Mouse (Mus musculus): ENCODE measurements around the gene Agfg2.
"Not testable (repeated sequence)": the region's sequence is repeated elsewhere in the genome, so short reads cannot be mapped to it uniquely, and the experiment has no call there.

Agfg2 gene

DNA sequence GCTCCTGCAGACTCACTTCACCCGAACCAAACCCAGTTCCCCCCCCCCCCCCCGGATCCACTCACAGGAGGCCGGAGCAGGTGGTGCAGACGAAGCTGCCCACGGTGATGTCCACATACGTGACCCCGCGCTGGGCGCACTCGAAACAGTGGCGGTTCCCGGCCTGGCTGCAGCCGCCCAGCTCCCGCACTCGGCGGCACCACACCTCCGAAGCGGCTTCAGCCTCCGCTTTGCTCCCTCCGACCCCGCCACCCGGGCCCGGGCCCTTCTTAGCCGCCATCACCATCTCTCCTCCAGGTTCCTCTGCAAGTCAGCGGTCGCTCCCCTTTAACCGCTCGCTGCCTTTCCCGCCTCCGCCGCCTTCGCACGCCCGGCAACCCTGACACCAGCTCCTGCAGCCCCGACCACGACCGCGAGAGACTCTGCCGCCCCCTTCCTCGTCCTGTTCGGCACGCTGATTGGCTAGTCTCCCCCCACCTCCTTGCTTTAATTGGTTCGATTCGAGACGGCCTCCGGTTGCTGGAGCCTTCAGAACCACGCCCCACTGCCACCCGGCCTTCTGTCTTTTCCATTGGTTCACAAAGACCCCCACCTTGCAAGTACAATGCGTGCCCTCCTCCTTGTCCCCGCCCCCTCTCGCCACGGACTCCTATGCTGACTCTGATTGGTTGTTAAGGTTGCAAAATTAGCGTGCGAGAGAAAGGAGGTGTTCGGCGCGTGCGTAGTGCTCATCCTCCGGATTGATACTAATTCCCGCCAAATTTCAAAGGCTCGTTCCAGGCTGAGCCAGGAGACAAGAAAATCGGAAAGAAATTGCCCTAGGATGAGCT lies at the start of gene Agfg2:
Agfg2 (minus strand) TSS at position 433 of the 830 bp plus-strand sequence.
- DNase-seq (ENCODE audit: low read depth), result peak; percentile 100

DNA sequence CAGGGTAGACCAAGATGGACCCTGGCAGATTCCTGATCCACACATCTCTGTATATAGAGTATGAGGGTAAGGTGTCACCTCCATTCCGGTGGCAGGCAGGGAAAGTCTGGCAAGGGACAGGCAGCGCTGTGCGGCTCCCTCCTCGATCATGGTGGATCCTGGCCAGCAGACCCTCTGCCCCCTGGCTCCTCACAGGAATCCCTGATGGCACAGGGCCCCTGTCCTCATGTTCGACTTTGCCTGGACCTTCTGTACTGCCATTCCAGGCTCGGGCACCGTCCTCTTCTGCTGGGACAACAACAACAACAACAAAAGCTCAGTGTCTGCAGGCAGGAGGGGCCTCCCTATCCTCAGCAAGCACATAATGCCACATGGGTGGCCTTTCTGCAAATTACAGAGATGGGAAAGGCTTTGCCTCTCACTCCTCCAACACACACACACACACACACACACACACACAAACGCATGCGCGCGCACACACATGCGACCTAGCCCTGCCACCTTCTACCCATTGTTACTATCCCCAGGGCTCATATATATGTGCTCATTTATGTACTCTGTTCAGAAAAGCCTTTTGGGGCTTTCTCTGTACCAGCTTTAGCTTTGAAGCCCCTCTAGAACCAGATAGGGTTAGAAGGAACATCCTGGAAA lies 49.2 kb upstream of the Agfg2 start:
- no peak for DNase-seq (ENCODE audit: low read depth)

DNA sequence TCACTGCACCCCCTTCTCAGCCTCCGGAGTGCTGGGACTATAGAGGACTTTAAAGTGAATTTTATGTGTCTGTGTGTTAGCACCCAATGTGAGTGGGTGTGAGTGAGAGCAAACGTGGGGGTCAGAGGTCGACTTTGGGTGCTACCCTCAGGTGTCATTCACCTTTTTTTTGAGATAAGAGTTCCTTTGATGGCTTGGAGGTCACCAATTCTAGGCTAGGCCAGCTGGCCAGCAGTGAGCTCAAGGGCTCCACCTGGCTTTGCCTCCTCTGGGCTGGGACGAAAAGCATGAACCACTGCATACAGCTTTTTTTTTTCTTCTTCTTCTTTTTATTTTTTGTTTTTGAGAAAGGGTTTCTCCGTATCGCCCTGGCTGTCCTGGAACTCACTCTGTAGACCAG lies 42.2 kb upstream of the Agfg2 start:
- no peak for DNase-seq (ENCODE audit: low read depth)

DNA sequence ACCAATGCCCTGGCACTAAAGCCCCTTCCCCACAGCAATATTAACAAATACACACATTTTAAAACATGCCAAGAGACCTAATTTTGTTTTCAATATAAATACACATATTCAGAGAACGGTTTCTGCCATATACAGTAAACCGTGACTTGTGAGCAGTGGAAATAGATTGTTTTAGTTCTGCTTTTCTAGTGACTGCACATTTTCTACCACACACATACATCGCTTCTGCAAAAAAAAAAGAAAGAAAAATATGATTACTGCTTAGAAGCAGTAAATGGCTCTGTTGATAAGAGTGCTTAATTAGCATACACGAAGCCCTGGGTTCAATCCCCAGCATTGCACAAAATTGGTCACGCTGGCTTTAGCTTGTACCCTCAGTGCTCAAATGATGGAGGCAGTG lies 39.3 kb upstream of the Agfg2 start:
- no peak for DNase-seq (ENCODE audit: low read depth)

DNA sequence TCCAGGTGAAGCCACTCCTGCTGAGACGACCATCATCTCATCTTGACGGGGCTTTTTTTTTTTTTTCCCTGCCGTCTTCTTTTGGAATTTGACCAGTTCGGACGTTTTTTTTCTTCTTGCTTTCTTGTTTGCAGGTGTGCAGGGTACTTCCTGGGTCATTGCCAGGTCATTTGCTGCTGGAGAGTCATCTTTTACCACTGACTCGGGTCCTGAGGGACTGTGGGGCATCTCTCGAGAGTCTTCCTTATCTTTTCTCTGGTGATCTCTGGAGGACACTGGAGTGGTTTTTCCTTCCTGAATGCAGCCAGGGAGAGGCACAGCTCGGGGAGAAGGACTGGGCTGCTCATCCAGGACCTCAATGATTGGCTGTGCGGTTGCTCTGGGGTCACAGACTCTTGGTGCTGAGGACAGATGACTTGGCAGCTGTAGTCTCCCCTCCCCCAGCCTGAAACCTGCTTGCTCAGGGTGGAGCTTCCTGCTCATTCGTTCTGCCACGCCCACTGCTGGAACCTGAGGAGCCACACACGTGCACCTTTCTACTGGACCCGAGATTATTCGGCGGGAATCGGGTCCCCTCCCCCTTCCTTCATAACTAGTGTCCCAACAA lies 36.1 kb upstream of the Agfg2 start:
- DNase-seq (ENCODE audit: low read depth), result not testable (repeated sequence)

DNA sequence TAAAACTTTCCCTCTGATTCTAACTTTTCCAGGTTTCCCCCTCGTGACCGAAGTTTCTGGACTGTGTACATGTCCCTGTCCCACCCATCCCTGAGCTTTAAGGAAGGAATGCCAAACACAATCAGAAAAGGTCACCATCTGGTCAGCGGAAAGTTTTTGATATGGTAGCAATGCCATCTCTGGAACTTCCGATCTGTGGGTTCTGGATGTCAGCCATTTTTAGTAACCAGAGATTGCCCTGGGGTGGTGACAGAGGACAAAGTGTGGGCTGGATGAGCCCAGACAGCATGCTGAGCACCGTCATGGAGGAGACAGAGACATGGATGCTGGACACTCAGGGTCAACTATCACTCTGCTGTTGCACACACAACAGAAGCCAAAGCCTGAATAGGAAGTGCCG lies 34.6 kb upstream of the Agfg2 start:
- no peak for DNase-seq (ENCODE audit: low read depth)

DNA sequence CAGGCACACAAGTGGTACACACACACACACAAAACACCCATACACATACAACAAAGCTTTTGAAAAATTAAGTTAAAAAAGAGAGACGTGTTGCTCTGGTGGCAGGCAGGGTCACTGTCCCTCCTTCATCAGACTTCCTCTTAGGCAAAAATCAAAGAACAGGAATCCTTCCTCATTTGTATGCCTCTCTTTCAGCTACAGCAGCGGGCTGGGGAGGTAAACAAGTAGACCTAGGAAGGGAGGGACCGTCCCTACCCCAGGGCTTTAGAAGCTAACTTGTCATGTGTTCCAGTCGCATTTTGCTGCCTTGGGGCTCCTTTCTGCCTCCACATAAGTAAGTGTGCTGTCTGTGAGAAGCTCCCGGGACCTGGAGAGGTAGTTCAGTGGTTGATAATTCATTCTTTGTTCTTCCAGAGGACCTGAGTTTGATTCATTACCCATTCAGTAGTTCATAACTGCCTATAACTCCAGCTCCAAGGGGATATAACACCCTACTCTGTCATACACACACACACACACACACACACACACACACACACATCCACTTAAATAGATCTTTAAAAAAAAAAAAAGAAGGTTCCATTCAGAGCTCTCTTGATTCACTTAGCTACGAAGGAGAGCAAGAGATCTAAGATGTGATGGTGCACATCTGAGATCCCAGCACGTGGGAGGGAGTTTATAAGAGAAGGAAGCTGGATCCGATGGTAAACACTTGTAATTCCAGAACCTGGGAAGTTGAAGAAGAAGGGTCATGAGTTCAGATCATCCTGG lies 33.7 kb upstream of the Agfg2 start:
- DNase-seq (ENCODE audit: low read depth), result no peak

DNA sequence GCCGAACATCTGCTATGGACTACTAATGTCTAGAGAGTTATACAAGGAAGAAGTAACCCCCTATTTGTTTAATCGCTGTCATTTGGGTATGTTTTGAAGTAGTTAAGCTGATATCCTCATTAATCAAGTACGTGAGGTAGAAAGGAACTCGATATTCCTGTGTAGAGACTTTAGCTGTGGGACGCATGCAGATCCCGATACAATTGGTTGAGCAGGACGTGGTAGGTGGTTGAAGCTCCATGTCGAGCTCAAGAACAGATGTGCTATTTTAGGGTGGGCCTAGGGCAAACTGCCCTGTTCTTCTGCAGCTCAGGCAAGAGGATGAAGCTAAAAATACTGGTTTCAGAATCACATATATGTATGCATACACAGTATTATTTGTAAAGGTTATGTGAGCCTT lies 31.2 kb upstream of the Agfg2 start:
- no peak for DNase-seq (ENCODE audit: low read depth)

DNA sequence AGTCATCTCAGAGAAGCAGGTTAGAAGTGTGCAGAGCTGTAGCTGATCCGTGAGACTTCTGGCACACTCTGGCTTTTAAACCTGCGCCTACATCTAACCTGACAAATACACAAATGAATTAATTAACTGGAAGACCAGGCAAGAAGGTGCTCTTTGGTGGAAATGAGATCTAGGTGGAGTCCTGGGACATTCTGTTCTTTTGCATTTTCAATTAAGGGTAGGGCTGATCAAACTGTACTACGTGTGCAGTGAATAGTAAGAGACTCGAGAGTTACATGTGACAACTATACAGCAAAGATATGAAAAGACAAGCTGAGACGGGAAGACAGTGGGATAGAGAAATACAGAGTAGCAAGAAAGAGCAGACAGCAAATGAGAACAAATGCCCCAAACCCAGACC lies 28.9 kb upstream of the Agfg2 start:
- no peak for DNase-seq (ENCODE audit: low read depth)

DNA sequence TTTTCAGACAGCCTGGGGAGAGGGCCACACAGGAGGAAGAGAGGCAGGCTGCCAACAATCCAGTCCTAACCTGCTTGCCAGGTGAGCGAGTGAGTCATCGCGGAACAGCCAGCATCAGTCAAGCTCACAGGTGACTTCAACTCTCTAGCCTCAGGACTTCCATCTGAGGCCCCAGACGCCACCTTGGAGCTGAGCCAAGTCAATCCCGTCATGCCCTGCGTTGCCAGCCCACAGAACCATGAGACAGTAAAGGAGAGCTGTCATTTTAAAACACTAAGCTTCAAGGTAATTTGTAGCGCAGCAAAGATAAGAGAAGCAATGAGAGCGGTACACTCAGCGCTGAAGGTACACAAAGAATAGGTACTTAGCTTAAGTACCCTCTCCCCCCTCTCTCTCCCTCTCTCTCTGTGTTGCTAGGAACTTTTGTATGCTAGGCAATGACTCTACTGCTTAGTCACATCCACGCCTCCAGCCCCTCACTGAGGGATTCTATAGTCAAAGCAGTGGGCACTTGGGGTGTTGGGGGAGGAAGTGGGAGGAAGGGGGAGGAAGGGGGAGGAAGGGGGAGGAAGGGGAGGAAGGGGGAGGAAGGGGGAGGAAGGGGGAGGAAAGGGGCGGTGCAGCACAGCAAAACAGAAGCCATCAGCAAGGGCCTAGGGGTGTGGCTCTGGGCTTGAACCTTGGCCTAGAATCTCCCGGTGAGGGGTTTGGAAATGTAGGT lies 22.5 kb upstream of the Agfg2 start:
- DNase-seq (ENCODE audit: low read depth), result no peak

DNA sequence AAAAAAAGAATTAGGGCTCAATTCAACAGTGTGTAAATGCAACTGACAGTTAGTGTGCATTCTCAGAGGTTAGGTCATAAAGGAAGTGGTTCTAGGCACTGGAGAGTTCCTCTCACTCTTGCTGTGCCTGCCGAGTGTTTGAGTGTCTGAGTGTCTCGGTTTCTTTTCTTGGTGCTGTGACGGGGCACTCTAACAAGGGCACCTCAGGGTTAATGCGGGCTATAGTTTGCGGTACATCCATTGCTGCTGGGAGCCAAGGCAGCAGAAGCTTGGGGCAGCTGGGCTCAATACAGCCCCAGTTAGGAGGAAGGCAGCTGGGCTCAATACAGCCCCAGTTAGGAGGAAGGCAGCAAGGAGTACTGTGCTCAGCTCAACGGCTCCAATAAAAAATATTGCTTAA lies 20.7 kb upstream of the Agfg2 start:
- DNase-seq (ENCODE audit: low read depth), result no peak

DNA sequence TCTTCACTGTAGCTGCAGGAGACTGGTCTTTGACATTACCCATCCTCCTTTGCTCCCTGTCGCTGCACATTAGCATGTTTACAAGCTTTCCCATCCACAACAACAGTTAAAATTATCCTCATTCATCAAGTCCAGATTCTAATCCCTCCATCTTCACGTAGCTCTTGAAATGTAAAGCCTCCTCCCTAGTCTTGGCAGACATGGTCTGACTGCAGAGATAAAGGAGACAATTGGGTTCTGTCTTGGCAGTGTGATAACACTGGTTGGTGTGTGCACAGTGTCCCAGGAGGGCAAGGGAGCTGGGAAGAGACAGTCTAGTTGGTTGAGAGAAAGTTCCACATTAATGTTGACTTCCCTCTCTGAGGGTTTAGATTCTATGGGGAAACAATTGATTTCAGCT lies 15.3 kb upstream of the Agfg2 start:
- peak; percentile 49 for DNase-seq (ENCODE audit: low read depth)

DNA sequence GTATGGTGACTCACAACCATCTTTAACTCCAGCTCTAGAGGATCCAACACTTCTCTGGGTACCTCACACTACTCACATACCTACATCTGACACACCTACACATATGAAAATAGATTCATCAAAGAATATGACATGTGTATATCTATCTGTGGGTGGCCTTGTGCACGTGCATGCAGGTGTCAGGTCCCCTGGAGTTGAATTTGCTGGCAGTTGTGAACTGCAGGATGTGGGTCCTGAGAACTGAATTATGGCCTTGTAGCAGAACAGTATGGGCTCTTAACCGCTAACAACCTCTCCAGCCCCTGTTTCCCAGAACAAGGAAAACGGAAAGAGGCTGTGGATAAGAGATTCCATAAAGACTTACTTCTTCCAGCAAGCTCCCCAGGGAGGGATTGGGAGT lies 14.6 kb upstream of the Agfg2 start:
- DNase-seq (ENCODE audit: low read depth), result no peak

DNA sequence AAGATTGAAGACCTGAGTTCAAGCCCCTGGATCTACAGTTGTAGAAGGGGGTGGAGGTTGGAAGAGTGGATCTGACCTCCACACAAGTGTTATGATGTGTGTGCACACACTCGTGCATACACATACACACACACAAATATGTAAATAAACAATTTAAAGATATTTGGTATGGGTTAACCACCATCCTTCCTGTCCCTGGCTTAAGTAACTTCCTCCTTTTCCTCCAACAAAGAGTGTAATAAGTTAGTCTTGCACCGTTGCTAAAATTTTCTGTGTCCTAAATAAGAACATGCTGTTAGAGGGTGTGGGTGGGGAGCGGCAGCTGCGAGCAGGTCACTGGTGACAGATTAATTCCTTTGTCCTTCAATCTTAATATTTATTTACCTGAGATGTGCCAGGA lies 11.4 kb upstream of the Agfg2 start:
- no peak for DNase-seq (ENCODE audit: low read depth)

DNA sequence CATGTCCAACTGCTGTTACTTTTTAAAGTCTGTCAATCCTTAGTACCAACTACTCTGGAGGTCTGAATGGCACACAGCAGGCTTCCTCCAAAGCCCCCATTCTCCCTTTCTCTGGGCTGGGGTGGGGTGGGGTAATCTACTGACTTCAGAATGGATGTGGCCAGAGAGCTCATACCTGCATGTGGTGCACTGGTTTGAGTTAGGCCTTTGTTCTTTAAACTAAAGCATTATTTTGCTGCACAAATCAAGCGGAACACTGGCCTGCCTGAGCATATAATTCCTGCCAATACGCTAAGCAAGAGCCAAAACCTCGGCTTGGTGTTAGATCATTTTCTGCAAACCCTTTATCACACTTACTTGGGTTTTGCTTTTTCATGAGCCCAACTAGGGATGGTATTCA lies 10.3 kb upstream of the Agfg2 start:
- DNase-seq (ENCODE audit: low read depth), result no peak

DNA sequence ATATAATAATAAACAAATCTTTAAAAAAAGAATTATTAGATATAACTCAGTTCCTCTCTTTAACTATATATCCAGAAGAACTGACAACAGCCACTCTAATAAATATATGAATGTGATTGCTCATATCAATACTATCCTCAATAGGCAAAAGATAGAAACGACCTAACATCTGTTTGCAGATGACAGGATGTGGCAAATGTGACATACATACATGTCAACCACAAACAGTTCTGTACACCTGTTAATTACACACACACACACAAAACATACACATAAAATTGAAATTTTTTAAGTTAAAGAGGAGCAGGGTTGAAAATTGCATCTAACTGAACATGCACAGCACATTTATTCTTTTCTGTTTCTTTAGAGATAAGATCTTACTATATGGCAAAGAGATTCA lies 7.4 kb upstream of the Agfg2 start:
- DNase-seq (ENCODE audit: low read depth), result no peak

DNA sequence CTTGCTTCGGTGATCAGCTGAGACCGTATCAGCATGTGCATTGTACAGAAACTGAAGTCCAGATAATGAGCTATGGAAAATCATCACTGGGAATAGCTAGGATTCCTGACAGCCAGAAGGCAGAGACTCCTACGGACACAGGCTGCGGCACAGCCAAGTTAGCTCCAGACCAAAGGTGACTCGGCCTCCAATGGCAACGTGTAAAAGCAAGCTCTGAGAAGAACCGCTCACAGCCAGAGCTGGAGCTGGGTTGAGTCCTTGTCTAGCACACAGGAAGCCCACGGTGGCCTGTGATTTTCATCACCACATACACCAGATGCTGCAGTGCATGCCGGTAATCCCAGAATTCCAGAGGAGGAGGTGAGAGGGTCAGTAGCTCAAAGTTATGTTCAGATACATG lies 6.0 kb upstream of the Agfg2 start:
- no peak for DNase-seq (ENCODE audit: low read depth)

DNA sequence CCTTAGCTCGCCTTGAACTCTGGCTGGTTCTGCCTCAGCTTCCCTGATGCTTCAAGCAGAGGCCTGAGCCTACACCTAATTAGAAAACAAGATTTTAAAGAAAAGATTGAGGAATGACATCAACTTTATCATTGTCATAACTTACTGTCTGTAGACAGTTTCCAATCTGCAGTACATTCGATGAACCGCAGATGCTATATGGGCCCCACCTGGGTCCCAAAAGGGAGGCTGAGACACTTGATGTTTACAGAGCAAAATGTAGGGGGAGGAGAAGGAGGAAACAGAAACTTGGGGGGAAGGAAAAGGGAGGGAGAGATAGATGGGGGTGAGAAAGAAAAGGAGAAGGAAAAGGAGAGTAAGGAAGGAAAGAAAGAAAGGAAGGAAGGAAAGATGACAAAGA lies 5.4 kb upstream of the Agfg2 start:
- DNase-seq (ENCODE audit: low read depth), result no peak

DNA sequence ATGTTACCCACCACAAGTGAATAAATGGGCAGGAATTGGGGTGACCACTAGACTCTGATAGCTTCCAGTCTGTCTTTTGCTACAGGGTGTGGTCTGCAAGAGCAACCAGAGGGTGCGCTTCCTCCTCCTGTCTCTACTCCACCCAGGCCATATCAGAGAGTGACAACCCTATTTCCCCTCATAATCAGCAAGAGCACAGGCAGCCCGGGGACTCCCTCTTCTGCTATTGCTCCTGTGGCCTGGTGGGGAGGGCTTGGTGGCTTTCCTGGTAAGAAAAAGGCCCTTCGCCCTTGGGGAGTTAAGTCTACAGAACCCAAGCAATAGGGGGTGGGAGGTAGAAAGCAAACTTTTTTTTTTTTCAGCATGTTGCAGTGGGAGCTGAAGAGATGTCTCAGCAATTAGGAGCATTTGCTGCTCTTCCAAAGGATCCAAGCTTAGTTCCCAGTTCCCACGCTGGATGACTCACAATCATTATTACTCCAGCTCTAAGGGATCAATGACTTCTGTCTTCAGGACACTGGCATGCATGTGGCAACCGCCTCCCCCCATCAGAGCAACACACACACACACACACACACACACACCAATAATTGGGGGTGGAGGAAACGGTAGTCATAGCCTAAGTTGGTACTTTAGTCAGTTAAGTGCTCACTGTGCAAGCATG lies 1.7 kb upstream of the Agfg2 start:
- peak; percentile 89 for DNase-seq (ENCODE audit: low read depth)

DNA sequence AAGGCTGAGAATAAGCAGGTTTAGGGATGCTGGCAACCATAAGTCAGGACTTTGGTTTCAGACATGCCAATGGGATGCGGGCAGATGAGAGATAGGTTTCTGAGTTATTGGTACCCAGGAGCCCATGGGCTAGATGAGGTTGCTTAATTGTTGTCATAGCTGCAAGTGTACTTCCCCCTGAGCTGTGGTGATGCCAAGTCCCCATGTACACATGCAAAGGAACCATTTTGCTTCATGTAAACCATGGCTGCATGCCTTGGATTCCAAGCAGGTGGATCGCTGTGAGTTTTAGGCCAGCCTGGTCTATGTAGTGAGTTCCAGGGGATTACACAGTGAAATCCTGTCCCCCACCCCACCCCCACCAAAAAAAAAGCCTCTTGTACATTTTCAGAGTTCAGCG lies 1.1 kb upstream of the Agfg2 start:
- no peak for DNase-seq (ENCODE audit: low read depth)

Data from c-Kit-positive CD71-positive TER-119-negative erythroid progenitor cells, embryonic 14.5 days (primary cell).